Mouse (Mus musculus): ENCODE data around the gene Itgb3.

- no peak for TF ChIP-seq CTCF (IDR thresholded peaks at IDR 0.05; ENCODE audit: extremely low read depth, insufficient read depth, insufficient read length, insufficient replicate concordance)
- TF ChIP-seq POLR2A (IDR thresholded peaks at IDR 0.05; ENCODE audit: low read depth, low read length), result no peak; the same call in 1 of the 2 replicates
Observed at GRCm38 (mm10) chr11:104637010-104637409, 29.2 kb downstream of the Itgb3 start.

All from spleen, adult 2 months (tissue).